Mouse (Mus musculus) intestine, embryonic 14.5 days (tissue): ENCODE data around the gene Nisch. TPM values are rescaled to one million over a fixed set of nuclear protein-coding genes. Genes with fewer than 3 reads are reported as not detected.

Experiments
- polyA plus RNA-seq: library from polyadenylated mRNA; unstranded; fragments of >200 nt; fragmentation: Nextera tagmentation; extraction: Ambion mirVana; gene quantifications from 2 replicates; pipeline ENCODE4 v1.2.1, GENCODE M21; 2014

The Nisch gene
- polyA plus RNA-seq, 1 experiment from 2014 or later = 330 TPM

Other genes with a start within 250 kb of the Nisch start
- gene Glt8d1, start 215.5 kb downstream of the Nisch start, polyA plus RNA-seq = 52.0 and 61.1 TPM in 2 replicates
- 338 and 365 TPM in 2 replicates for gene Spcs1, start 215.3 kb downstream of the Nisch start, polyA plus RNA-seq
- gene Pbrm1, start 197.8 kb downstream of the Nisch start, polyA plus RNA-seq = 90.7 and 93.7 TPM in 2 replicates
- 144 and 170 TPM in 2 replicates for gene Gnl3, start 197.8 kb downstream of the Nisch start, polyA plus RNA-seq
- gene Smim4, start 88.0 kb downstream of the Nisch start, polyA plus RNA-seq = 91.3 and 94.4 TPM in 2 replicates
- 308 and 365 TPM in 2 replicates for gene Nt5dc2, start 85.9 kb downstream of the Nisch start, polyA plus RNA-seq
- 35.8 and 41.0 TPM in 2 replicates for gene Stab1, start 48.3 kb downstream of the Nisch start, polyA plus RNA-seq
- 2.2 and 2.6 TPM in 2 replicates for gene Tnnc1, start 8.6 kb downstream of the Nisch start, polyA plus RNA-seq
- 0.23 and 0.55 TPM in 2 replicates for gene Sema3g, start 914 bp upstream of the Nisch start, polyA plus RNA-seq
- gene Phf7, start 34.4 kb upstream of the Nisch start, polyA plus RNA-seq = 13.7 and 14.4 TPM in 2 replicates
- gene Bap1, start 34.5 kb upstream of the Nisch start, polyA plus RNA-seq = 78.9 and 84.9 TPM in 2 replicates
- 5.4 and 6.9 TPM in 2 replicates for gene Dnah1, start 107.0 kb upstream of the Nisch start, polyA plus RNA-seq
- gene Capn7, start 119.7 kb upstream of the Nisch start, polyA plus RNA-seq = 37.0 and 43.3 TPM in 2 replicates
- gene Sh3bp5, start 219.1 kb upstream of the Nisch start, polyA plus RNA-seq = 10.6 and 10.7 TPM in 2 replicates